Mouse (Mus musculus) kidney, adult 2 months (tissue): ENCODE measurements around the gene Pml. TPM values are rescaled to one million over a fixed set of nuclear protein-coding genes. Genes with fewer than 3 reads are reported as not detected.

Source experiments
- DNase-seq: peaks from one replicate; pipeline ENCODE4 v3.0.0; 2021
- H3K27ac ChIP-seq: fragments of 200-500 bp; 2 replicates; pipeline ENCODE4 v1.5.1; 2012; ENCODE audit warnings: low read depth, low read length, control low read depth, inconsistent platforms; ENCODE audit not compliant: insufficient read depth
- H3K27me3 ChIP-seq: fragments of 200-500 bp; replicated peaks from 2 replicates; pipeline ENCODE4 v1.6.1; 2012; ENCODE audit warnings: mild to moderate bottlenecking, moderate library complexity, low read length, inconsistent platforms; ENCODE audit not compliant: control insufficient read depth, insufficient read depth
- H3K36me3 ChIP-seq: fragments of 200-500 bp; 2 replicates; pipeline ENCODE4 v1.6.1; 2012; ENCODE audit warnings: mild to moderate bottlenecking, moderate library complexity, low read length, inconsistent platforms; ENCODE audit not compliant: control insufficient read depth, insufficient read depth
- H3K4me1 ChIP-seq: fragments of 200-500 bp; 2 replicates; pipeline ENCODE4 v1.6.1; 2011; ENCODE audit warnings: low read length; ENCODE audit not compliant: control insufficient read depth, insufficient read depth
- H3K4me3 ChIP-seq: fragments of 200-500 bp; 2 replicates; pipeline ENCODE4 v1.5.1; 2011; ENCODE audit warnings: mild to moderate bottlenecking, low read depth, low read length, control low read depth; ENCODE audit not compliant: insufficient read depth
- CTCF ChIP-seq: fragments of 200-500 bp; conservative IDR thresholded peaks from 2 replicates; pipeline ENCODE4 v1.5.1; 2011; ENCODE audit warnings: low read depth, mild to moderate bottlenecking, control low read depth, low read length, moderate library complexity, mixed read lengths; ENCODE audit not compliant: insufficient read depth, insufficient read length
- POLR2A ChIP-seq: fragments of 200-500 bp; IDR thresholded peaks from one replicate; pipeline ENCODE4 v1.6.1; 2011; ENCODE audit warnings: low read depth, low read length, control low read depth
- WGBS: fragments of 180-500 bp; shearing (Covaris S2); methylation state at CpG from one replicate; pipeline ENCODE4 v1.1.7; 2018; 5-methylcytosine and 5-hydroxymethylcytosine counted together
- polyA plus RNA-seq: library from polyadenylated mRNA; depleted of rRNA; stranded (reverse); fragments of >200 nt; gene quantifications from 2 replicates; pipeline ENCODE4 v1.2.3, GENCODE M21; 2012

Pml gene
- polyA plus RNA-seq, 1 experiment: 27.6 TPM

GRCm38 (mm10) chr9:58200270-58201090 lies 49.1 kb downstream of the Pml start:
- peaks cover 3% of the 10 kb centered on the region; the same call in 1 of the 2 replicates for H3K4me1 ChIP-seq
- TF ChIP-seq CTCF (no peak), POLR2A (no peak)
- no peak for DNase-seq
- H3K27me3 ChIP-seq: peaks cover 3% of the 10 kb centered on the region
- 28% methylated on average over 11 of the region's 11 CpGs for WGBS
- no peak overlapping the region for H3K27ac ChIP-seq
- no peak overlapping the region for H3K4me3 ChIP-seq
- no peaks in the 10 kb centered on the region for H3K36me3 ChIP-seq

- no peak overlapping the region for H3K27ac ChIP-seq
- DNase-seq: peak; percentile 43
- H3K4me1 ChIP-seq: peaks cover 3% of the 10 kb centered on the region; the same call in 1 of the 2 replicates
- no peak for TF ChIP-seq POLR2A
- no peak for TF ChIP-seq CTCF
- WGBS: 8% methylated on average over 41 of the region's 41 CpGs
- H3K4me3 ChIP-seq: no peak overlapping the region
- peaks cover 3% of the 10 kb centered on the region for H3K27me3 ChIP-seq
- no peaks in the 10 kb centered on the region for H3K36me3 ChIP-seq
These were observed 50.0 kb downstream of the Pml start for GRCm38 (mm10) chr9:58199381-58200269.

- WGBS: 7% methylated on average over 38 of the region's 38 CpGs
- DNase-seq: no peak
- TF ChIP-seq CTCF (no peak), POLR2A (no peak)
- peaks cover 3% of the 10 kb centered on the region; the same call in 1 of the 2 replicates for H3K4me1 ChIP-seq
- H3K27me3 ChIP-seq: peaks cover 3% of the 10 kb centered on the region
- H3K27ac ChIP-seq: no peak overlapping the region
- H3K4me3 ChIP-seq: no peak overlapping the region
- no peaks in the 10 kb centered on the region for H3K36me3 ChIP-seq
These were observed 50.7 kb downstream of the Pml start for GRCm38 (mm10) chr9:58198801-58199371.

- Histone ChIP-seq H3K4me3 (no peak overlapping the region), H3K36me3 (no peaks in the 10 kb centered on the region), H3K27me3 (peaks cover 3% of the 10 kb centered on the region), H3K4me1 (peaks cover 3% of the 10 kb centered on the region; the same call in 1 of the 2 replicates), H3K27ac (no peak overlapping the region)
- peak; percentile 71 for TF ChIP-seq CTCF
- no peak for TF ChIP-seq POLR2A
- WGBS: 3% methylated on average over 58 of the region's 58 CpGs
- DNase-seq: peak; percentile 57
These were observed 51.5 kb downstream of the Pml start for GRCm38 (mm10) chr9:58197781-58198701.

GRCm38 (mm10) chr9:58196610-58197567 lies 52.7 kb downstream of the Pml start:
- TF ChIP-seq POLR2A: no peak
- no peak for TF ChIP-seq CTCF
- H3K27me3 ChIP-seq: peaks cover 3% of the 10 kb centered on the region
- DNase-seq: no peak
- peaks cover 3% of the 10 kb centered on the region; the same call in 1 of the 2 replicates for H3K4me1 ChIP-seq
- H3K36me3 ChIP-seq: no peaks in the 10 kb centered on the region
- no peak overlapping the region for H3K27ac ChIP-seq
- H3K4me3 ChIP-seq: no peak overlapping the region
- 18% methylated on average over 46 of the region's 46 CpGs for WGBS

DNA sequence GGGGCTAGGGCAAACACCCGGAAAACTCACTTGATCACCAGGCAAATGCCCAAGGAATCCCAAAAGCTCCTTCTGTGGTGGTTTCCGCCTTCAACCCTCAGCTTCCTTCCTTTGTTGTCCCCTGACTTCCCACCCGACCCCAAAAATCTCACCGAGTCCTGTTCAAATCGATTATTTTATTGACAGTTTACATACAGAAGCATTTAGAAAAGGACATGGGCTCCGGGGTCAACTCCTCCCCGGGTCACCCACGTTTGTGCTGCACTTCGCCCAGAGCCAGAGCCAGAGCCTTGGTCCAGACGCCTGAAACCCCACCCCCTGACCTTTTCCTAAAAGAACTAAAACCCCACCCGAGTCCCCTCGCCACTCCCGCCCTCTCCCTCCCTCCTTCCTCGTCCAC lies 53.4 kb downstream of the Pml start:
- DNase-seq: no peak
- TF ChIP-seq POLR2A: no peak
- TF ChIP-seq CTCF: no peak
- WGBS: 15% methylated on average over 14 of the region's 14 CpGs
- H3K27me3 ChIP-seq: peaks cover 3% of the 10 kb centered on the region
- no peak overlapping the region for H3K4me3 ChIP-seq
- H3K36me3 ChIP-seq: no peaks in the 10 kb centered on the region
- no peak overlapping the region for H3K27ac ChIP-seq
- H3K4me1 ChIP-seq: peaks cover 3% of the 10 kb centered on the region; the same call in 1 of the 2 replicates
